Mouse (Mus musculus) spleen, embryonic (tissue): Measurements from ENCODE around the gene Hspa1l.

ENCODE experiments used
- CTCF ChIA-PET: fragments of 350-600 bp; sonication (Branson Sonifier 250); formaldehyde crosslinking; loops from one replicate; lab custom pipeline; 2022; lab: Charles Lee

Gene Hspa1l

GRCm38 (mm10) chr17:35021842-35022477, 49.5 kb downstream of the Hspa1l start:
- CTCF ChIA-PET, result interaction anchor here (0.5 to 2.4 kb wide), 4 partner anchors 18 to 37 kb away, joined by 3 to 16 read pairs (median 6); partner anchors contain the start of gene Ddah2

GRCm38 (mm10) chr17:35022541-35023060, 50.1 kb downstream of the Hspa1l start:
- CTCF ChIA-PET, result interaction anchor here (0.5 to 2.4 kb wide), 3 partner anchors 17 to 37 kb away, joined by 3 to 16 read pairs (median 3); partner anchors contain the start of gene Ddah2

GRCm38 (mm10) chr17:35023221-35023620, 50.7 kb downstream of the Hspa1l start:
- CTCF ChIA-PET, result interaction anchor here (0.7 kb wide), 1 partner anchor 12 kb away, joined by 3 read pairs; no protein-coding TSS in a partner anchor

- CTCF ChIA-PET, result interaction anchor here (0.7 to 1.2 kb wide), 2 partner anchors 11 to 21 kb away, joined by 3 read pairs; no protein-coding TSS in a partner anchor
Observed at GRCm38 (mm10) chr17:35023756-35024155, 51.3 kb downstream of the Hspa1l start.

- CTCF ChIA-PET, result interaction anchor here (0.5 to 1.2 kb wide), 2 partner anchors 20 to 50 kb away, joined by 3 to 4 read pairs; no protein-coding TSS in a partner anchor
Observed at GRCm38 (mm10) chr17:35024261-35024660, 51.8 kb downstream of the Hspa1l start.

- CTCF ChIA-PET, result interaction anchor here (0.5 to 1.2 kb wide), 2 partner anchors 20 to 51 kb away, joined by 3 to 4 read pairs; no protein-coding TSS in a partner anchor
Observed at GRCm38 (mm10) chr17:35024691-35025488, 52.4 kb downstream of the Hspa1l start.

- CTCF ChIA-PET, result interaction anchor here (0.6 to 0.7 kb wide), 4 partner anchors 19 to 241 kb away, joined by 4 to 5 read pairs (median 4); no protein-coding TSS in a partner anchor
Observed at GRCm38 (mm10) chr17:35026206-35026605, 53.7 kb downstream of the Hspa1l start.

- CTCF ChIA-PET, result interaction anchor here (0.6 to 1.2 kb wide), 2 partner anchors 19 to 357 kb away, joined by 4 to 5 read pairs; partner anchors contain the start of gene Msh5
Observed at GRCm38 (mm10) chr17:35027277-35028068, 55.0 kb downstream of the Hspa1l start, which contains the start of gene Sapcd1. Gene Sapcd1 (minus strand): TSS chr17:35028016.

- CTCF ChIA-PET, result interaction anchor here (0.6 to 1.2 kb wide), 3 partner anchors 18 to 356 kb away, joined by 4 to 5 read pairs (median 5); partner anchors contain the start of gene Msh5
Observed at GRCm38 (mm10) chr17:35028315-35028714, 55.8 kb downstream of the Hspa1l start.
